Comparison of ENCODE assay signal across 24 mouse cellular contexts in the genomic region with DNA sequence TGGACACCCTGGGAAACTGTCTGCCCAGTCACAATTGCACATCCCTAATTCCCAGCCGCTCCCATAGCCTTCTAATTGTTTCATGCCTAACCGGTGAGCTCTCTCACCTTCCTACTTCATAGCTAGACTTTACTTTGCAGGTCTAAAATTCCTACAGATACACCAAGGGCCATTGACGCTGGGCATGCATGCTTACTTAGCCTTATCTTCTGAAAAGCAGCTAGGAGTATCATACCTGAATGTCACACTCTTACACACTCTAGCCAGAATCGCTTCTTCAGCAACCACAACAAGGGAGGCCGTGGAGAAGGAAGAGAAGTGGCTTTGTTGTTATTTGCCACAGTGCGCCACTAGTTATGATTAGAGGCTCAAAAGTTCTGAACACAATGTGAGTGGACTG. TPM values are rescaled to one million over a fixed set of nuclear protein-coding genes. Genes with fewer than 3 reads are reported as not detected.
DNase-seq lines count a peak whose midpoint lies in the region; ATAC-seq and TF ChIP-seq lines count a peak whose summit lies in the region.
"Had no signal": no experiment of that assay in that cellular context is flagged by ENCODE, and none has a peak within 500 bp of the region (broad histone marks: within the 10 kb centered on the region; RNA-seq: fewer than 3 reads in every experiment).

No protein-coding gene starts in this region.

- no peak overlapping the region for H3K9ac ChIP-seq in heart, embryonic 12.5 days
- no peak overlapping the region for H3K9ac ChIP-seq in lung, postnatal 0 days (replicated peaks; ENCODE audit: low read depth)
- H3K9ac ChIP-seq in midbrain, embryonic 16.5 days (ENCODE audit: low read depth, low read length), result no peak overlapping the region
- H3K9ac ChIP-seq: embryonic facial prominence, embryonic 12.5 days; forebrain, embryonic 13.5 days; forebrain, embryonic 15.5 days had no signal

- DNase-seq in heart, adult 11 months, result peak; percentile 60
- no peak for DNase-seq in lung, postnatal 0 days (ENCODE audit: low spot score)
- DNase-seq in lung, postnatal 14 days, result no peak
- DNase-seq in lung, postnatal 25 days (ENCODE audit: low spot score), result peak; percentile 7
- DNase-seq: adrenal gland, adult 8-10 months; adrenal gland, postnatal 14 days; adrenal gland, postnatal 36 days; B cell, adult 2 months; cerebellum, adult 11-12 months; cerebellum, adult 2 months; cerebellum, adult 9-10 months; cerebellum, postnatal 10 days; cerebellum, postnatal 25 days had no signal

- H3K4me1 ChIP-seq in heart, embryonic 12.5 days (replicated peaks), result no peaks in the 10 kb centered on the region
- no peaks in the 10 kb centered on the region for H3K4me1 ChIP-seq in lung, postnatal 0 days (ENCODE audit: insufficient read depth, low read depth, low read length)
- H3K4me1 ChIP-seq in midbrain, embryonic 16.5 days (ENCODE audit: control insufficient read depth, insufficient read depth, low read length), result no peaks in the 10 kb centered on the region
- H3K4me1 ChIP-seq: forebrain, embryonic 13.5 days; forebrain, embryonic 15.5 days had no signal

- no peak for TF ChIP-seq CTCF in lung, postnatal 0 days (IDR thresholded peaks at IDR 0.05)

- peak; percentile 89 for TF ChIP-seq EP300 in lung, postnatal 0 days (IDR thresholded peaks at IDR 0.05)

- 75% methylated on average over 6 of the region's 6 CpGs for WGBS in heart, embryonic 12.5 days
- 73% methylated on average over 6 of the region's 6 CpGs for WGBS in lung, postnatal 0 days
- 94% methylated on average over 6 of the region's 6 CpGs for WGBS in midbrain, embryonic 16.5 days

- H3K9me3 ChIP-seq in heart, embryonic 12.5 days (replicated peaks), result no peaks in the 10 kb centered on the region
- H3K9me3 ChIP-seq in lung, postnatal 0 days (ENCODE audit: low read length), result no peaks in the 10 kb centered on the region
- H3K9me3 ChIP-seq in midbrain, embryonic 16.5 days (replicated peaks; ENCODE audit: control insufficient read depth, low read length, poor library complexity, severe bottlenecking), result no peaks in the 10 kb centered on the region
- H3K9me3 ChIP-seq: embryonic facial prominence, embryonic 10.5 days; embryonic facial prominence, embryonic 12.5 days; forebrain, embryonic 13.5 days; forebrain, embryonic 15.5 days had no signal

- no peak for ATAC-seq in heart, embryonic 12.5 days (ENCODE audit: insufficient number of reproducible peaks, low FRiP score)
- peak; percentile 69 for ATAC-seq in lung, postnatal 0 days
- no peak for ATAC-seq in midbrain, embryonic 16.5 days
- ATAC-seq: activated CD4-positive, CD25-positive, alpha-beta regulatory T cell, adult 4 months; CD4-positive, CD25-positive, alpha-beta regulatory T cell, adult 4 months; forebrain, embryonic 13.5 days; forebrain, embryonic 15.5 days; Patski had no signal

- H3K27ac ChIP-seq in heart, embryonic 12.5 days (ENCODE audit: poor library complexity, severe bottlenecking), result no peak overlapping the region
- no peak overlapping the region for H3K27ac ChIP-seq in lung, postnatal 0 days (ENCODE audit: low read length)
- H3K27ac ChIP-seq in midbrain, embryonic 16.5 days (ENCODE audit: low read length), result no peak overlapping the region
- H3K27ac ChIP-seq: embryonic facial prominence, embryonic 10.5 days; embryonic facial prominence, embryonic 12.5 days; forebrain, embryonic 13.5 days; forebrain, embryonic 15.5 days had no signal

- no peak overlapping the region for H3K4me2 ChIP-seq in heart, embryonic 12.5 days
- no peak overlapping the region for H3K4me2 ChIP-seq in lung, postnatal 0 days (replicated peaks; ENCODE audit: low read depth, low read length)
- H3K4me2 ChIP-seq in midbrain, embryonic 16.5 days (ENCODE audit: low read length), result no peak overlapping the region
- H3K4me2 ChIP-seq: embryonic facial prominence, embryonic 12.5 days; forebrain, embryonic 13.5 days; forebrain, embryonic 15.5 days had no signal

- no peaks in the 10 kb centered on the region for H3K27me3 ChIP-seq in heart, embryonic 12.5 days (replicated peaks)
- H3K27me3 ChIP-seq in lung, postnatal 0 days (replicated peaks; ENCODE audit: insufficient read depth, low read length), result no peaks in the 10 kb centered on the region
- H3K27me3 ChIP-seq in midbrain, embryonic 16.5 days (ENCODE audit: control insufficient read depth, insufficient read depth, low read depth, low read length), result no peaks in the 10 kb centered on the region
- H3K27me3 ChIP-seq: CH12.LX; embryonic facial prominence, embryonic 12.5 days; forebrain, embryonic 13.5 days; forebrain, embryonic 15.5 days had no signal

- H3K4me3 ChIP-seq in heart, embryonic 12.5 days, result no peak overlapping the region
- H3K4me3 ChIP-seq in lung, postnatal 0 days (ENCODE audit: low read depth, low read length), result no peak overlapping the region
- no peak overlapping the region for H3K4me3 ChIP-seq in midbrain, embryonic 16.5 days (ENCODE audit: low read depth, low read length)
- H3K4me3 ChIP-seq: embryonic facial prominence, embryonic 10.5 days; embryonic facial prominence, embryonic 12.5 days; forebrain, embryonic 13.5 days; forebrain, embryonic 15.5 days had no signal

- H3K36me3 ChIP-seq in heart, embryonic 12.5 days, result no peaks in the 10 kb centered on the region
- no peaks in the 10 kb centered on the region for H3K36me3 ChIP-seq in lung, postnatal 0 days (ENCODE audit: insufficient read depth, low read length)
- no peaks in the 10 kb centered on the region for H3K36me3 ChIP-seq in midbrain, embryonic 16.5 days (ENCODE audit: control insufficient read depth, insufficient read depth, low read length)
- H3K36me3 ChIP-seq: embryonic facial prominence, embryonic 10.5 days; embryonic facial prominence, embryonic 12.5 days; forebrain, embryonic 15.5 days; G1E had no signal

RNA-seq across cellular contexts. Expression of gene Pdzrn3, which starts 18.2 kb away (rescaled TPM):
- polyA plus RNA-seq in heart, embryonic 12.5 days (2016; fragmentation: Nextera tagmentation; extraction: Ambion mirVana), result 13.6 and 14.0 TPM in 2 replicates
- 5.9 and 7.4 TPM in 2 replicates for polyA plus RNA-seq in lung, postnatal 0 days (2015; fragmentation: Nextera tagmentation; extraction: Ambion mirVana)
- polyA plus RNA-seq in midbrain, embryonic 16.5 days (2015; fragmentation: Nextera tagmentation; extraction: Ambion mirVana), result 20.3 and 25.9 TPM in 2 replicates
- polyA plus RNA-seq: activated CD4-positive, CD25-positive, alpha-beta regulatory T cell, adult 4 months; CD4-positive, CD25-positive, alpha-beta regulatory T cell, adult 4 months; G1E had no signal

Comparison
In these comparisons a context has a peak if more than half of its experiments do, and no peak if none do; other contexts are left out.
1. DNase-seq: peak in heart, adult 11 months (single experiment) and lung, postnatal 25 days (single experiment); none in lung, postnatal 0 days (single experiment) and lung, postnatal 14 days (single experiment).